Mouse (Mus musculus) effector memory CD4-positive, alpha-beta T cell, adult 7 months (primary cell): ENCODE data around the gene Gp2. TPM values are rescaled to one million over a fixed set of nuclear protein-coding genes. Genes with fewer than 3 reads are reported as not detected.

Source experiments
- polyA plus RNA-seq: library from polyadenylated mRNA; unstranded; fragments of 100-300 nt; shearing (Covaris generic); gene quantifications from one replicate; pipeline ENCODE4 v1.2.1, GENCODE M21; 2017

Gp2 gene
- polyA plus RNA-seq = not detected

GRCm38 (mm10) chr7:119459185-119459584, at the start of gene Gp2:
Gene Gp2, minus strand, starts transcription at chr7:119459285.

GRCm38 (mm10) chr7:119479256-119479655, 20.2 kb upstream of the Gp2 start, which contains the start of gene Umod:
Gene Umod, minus strand, starts transcription at chr7:119479282.

Other genes starting within 250 kb of the Gp2 start
- gene Umod, start 20.0 kb upstream of the Gp2 start, polyA plus RNA-seq = not detected
- gene Acsm5, start 60.2 kb upstream of the Gp2 start, polyA plus RNA-seq = not detected
- gene Pdilt, start 64.2 kb upstream of the Gp2 start, polyA plus RNA-seq = not detected
- gene Acsm2, start 95.1 kb upstream of the Gp2 start, polyA plus RNA-seq = not detected
- not detected for gene Acsm1, start 147.7 kb upstream of the Gp2 start, polyA plus RNA-seq
- gene Acsm4, start 230.7 kb upstream of the Gp2 start, polyA plus RNA-seq = not detected